Mouse (Mus musculus) hindbrain, embryonic 15.5 days (tissue): ENCODE data around the gene Xiap. TPM values are rescaled to one million over a fixed set of nuclear protein-coding genes. Genes with fewer than 3 reads are reported as not detected.
A peak's percentile ranks its signal among the peaks of the same experiment; 100 is the strongest.

ENCODE experiments used
- ATAC-seq: fragments of 200-750 bp; cut with Nextera tagmentation; 2 replicates; pipeline ENCODE4 v1.8.0; 2017; ENCODE audit warnings: low read depth, moderate number of reproducible peaks, moderate TSS enrichment; ENCODE audit not compliant: low FRiP score
- H3K27ac ChIP-seq: fragments of 300-500 bp; sonication (generic); replicated peaks from 2 replicates; pipeline ENCODE4 v1.5.1; 2015; ENCODE audit warnings: mild to moderate bottlenecking, inconsistent platforms
- H3K27me3 ChIP-seq: fragments of 300-500 bp; sonication (generic); 2 replicates; pipeline ENCODE4 v1.6.1; 2015; ENCODE audit warnings: control low read depth, inconsistent platforms
- H3K36me3 ChIP-seq: fragments of 300-500 bp; sonication (generic); 2 replicates; pipeline ENCODE4 v1.6.1; 2015; ENCODE audit warnings: control low read depth, inconsistent platforms
- H3K4me1 ChIP-seq: fragments of 300-500 bp; sonication (generic); replicated peaks from 2 replicates; pipeline ENCODE4 v1.6.1; 2015; ENCODE audit warnings: control low read depth, inconsistent platforms
- H3K4me2 ChIP-seq: fragments of 300-500 bp; sonication (generic); 2 replicates; pipeline ENCODE4 v1.6.1; 2015; ENCODE audit warnings: moderate library complexity, mild to moderate bottlenecking, inconsistent platforms
- H3K4me3 ChIP-seq: fragments of 300-500 bp; sonication (generic); 2 replicates; pipeline ENCODE4 v1.5.1; 2015; ENCODE audit warnings: mild to moderate bottlenecking, inconsistent platforms
- H3K9ac ChIP-seq: fragments of 300-500 bp; sonication (generic); 2 replicates; pipeline ENCODE4 v1.6.1; 2015; ENCODE audit warnings: inconsistent platforms
- H3K9me3 ChIP-seq: fragments of 300-500 bp; sonication (generic); 2 replicates; pipeline ENCODE4 v1.6.1; 2016; ENCODE audit warnings: control low read depth, inconsistent platforms
- WGBS: fragments of 180-500 bp; shearing (Covaris S2); methylation state at CpG from one replicate; pipeline ENCODE4 v1.1.7; 2015; 5-methylcytosine and 5-hydroxymethylcytosine counted together
- polyA plus RNA-seq: library from polyadenylated mRNA; unstranded; fragments of >200 nt; fragmentation: Nextera tagmentation; extraction: Ambion mirVana; gene quantifications from 2 replicates; pipeline ENCODE4 v1.2.1, GENCODE M21; 2015

Xiap gene
- polyA plus RNA-seq, 1 experiment from 2014 or later = 9.8 TPM

DNA sequence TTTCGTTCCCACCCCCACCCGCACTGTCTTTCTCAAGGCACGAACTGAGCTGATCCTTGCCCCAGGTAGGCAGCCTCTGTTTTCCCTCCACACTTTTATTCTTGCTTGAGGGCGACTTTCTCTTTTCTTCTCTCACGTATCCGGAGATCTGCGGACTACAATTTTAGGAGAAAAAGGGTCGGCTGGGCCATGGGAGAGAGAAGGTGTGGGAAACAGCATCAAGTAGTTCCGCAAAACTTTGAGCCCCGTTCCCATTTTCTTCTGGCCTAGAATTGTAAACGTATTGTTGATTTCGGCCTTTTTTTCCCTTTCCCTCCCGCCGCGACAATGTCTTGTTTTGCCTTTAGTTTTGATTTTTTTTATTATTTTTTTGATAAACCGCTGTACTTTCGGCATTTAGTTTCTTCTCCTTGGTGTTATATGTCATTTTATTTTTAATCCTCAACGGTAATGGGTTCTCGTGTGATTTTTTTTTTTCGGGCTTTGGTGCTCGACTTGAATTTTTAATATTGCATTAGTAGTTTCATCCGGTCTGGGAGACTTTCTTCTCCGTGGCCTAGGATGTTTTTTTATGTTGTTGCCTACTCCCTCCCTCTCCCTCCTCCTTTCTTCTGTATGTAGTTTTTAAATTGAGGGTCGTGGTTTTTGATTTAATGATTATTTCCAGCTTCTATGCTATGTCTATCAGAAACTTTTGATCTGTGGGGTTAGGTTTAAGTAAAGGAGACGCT is 91.7 kb downstream of the Xiap start:
- peaks cover 6% of the 10 kb centered on the region for H3K4me1 ChIP-seq
- H3K36me3 ChIP-seq = no peaks in the 10 kb centered on the region
- H3K4me2 ChIP-seq = peak overlapping the region; percentile 55
- ATAC-seq = no peak
- 16% methylated on average over 25 of the region's 25 CpGs for WGBS
- peak overlapping the region; percentile 53 for H3K9ac ChIP-seq
- H3K27me3 ChIP-seq = no peaks in the 10 kb centered on the region
- H3K9me3 ChIP-seq = no peaks in the 10 kb centered on the region
- peak overlapping the region; percentile 90 for H3K27ac ChIP-seq
- H3K4me3 ChIP-seq = peak overlapping the region; percentile 63

DNA sequence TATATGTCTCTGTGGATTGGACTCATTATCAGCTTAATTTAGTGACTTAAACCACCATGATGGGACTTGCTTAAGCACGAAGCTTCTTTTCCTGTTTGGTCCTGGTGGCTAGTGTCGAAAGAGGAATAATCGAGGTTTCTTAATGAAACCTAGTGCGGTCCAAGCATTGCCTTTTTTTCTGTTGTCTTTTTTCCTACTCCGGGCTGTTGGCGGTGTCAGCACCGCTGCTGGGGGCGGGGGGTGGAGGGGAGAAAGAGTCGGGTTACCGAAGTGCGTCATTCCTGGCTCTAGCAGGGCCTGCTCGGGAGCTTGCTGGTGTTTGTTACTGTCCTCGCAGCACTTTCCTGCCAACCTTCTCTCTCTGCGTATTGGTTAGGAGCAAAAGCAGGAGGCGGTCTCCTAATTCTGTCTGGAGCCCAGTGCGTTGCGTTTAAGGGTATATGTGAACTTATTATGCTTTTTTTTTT is 92.5 kb downstream of the Xiap start:
- no peaks in the 10 kb centered on the region for H3K36me3 ChIP-seq
- H3K4me2 ChIP-seq = peak overlapping the region; percentile 55
- H3K27ac ChIP-seq = peak overlapping the region; percentile 90
- ATAC-seq = peak; percentile 61
- peak overlapping the region; percentile 53 for H3K9ac ChIP-seq
- peaks cover 6% of the 10 kb centered on the region for H3K4me1 ChIP-seq
- H3K4me3 ChIP-seq = peak overlapping the region; percentile 63
- no peaks in the 10 kb centered on the region for H3K27me3 ChIP-seq
- H3K9me3 ChIP-seq = no peaks in the 10 kb centered on the region
- 9% methylated on average over 17 of the region's 17 CpGs for WGBS

DNA sequence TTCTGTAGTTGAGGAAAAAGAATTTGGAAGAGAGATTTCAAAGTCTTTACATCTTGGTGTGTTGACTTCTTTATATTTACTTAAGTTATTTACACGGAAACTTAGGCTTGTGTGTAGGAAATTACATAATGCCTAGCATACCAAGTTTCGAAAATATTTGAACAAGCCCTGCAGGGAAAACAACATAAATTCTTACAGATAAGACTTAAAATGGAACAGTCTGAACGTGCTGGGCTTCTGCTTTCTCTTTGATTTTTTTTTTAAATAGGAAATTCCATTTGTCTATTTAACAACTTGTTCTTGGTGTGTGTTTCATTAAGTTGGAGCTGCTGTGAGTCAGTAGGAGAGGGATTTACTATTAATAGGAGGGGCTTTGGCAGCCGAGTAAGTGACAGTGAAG is 93.6 kb downstream of the Xiap start:
- H3K4me2 ChIP-seq = peak overlapping the region; percentile 55
- peak overlapping the region; percentile 63; the same call in 1 of the 2 replicates for H3K4me3 ChIP-seq
- no peak overlapping the region for H3K9ac ChIP-seq
- 33% methylated on average over 4 of the region's 4 CpGs for whole genome bisulfite sequencing
- H3K9me3 ChIP-seq = no peaks in the 10 kb centered on the region
- no peaks in the 10 kb centered on the region for H3K27me3 ChIP-seq
- no peak for ATAC-seq
- H3K27ac ChIP-seq = no peak overlapping the region
- peaks cover 6% of the 10 kb centered on the region for H3K4me1 ChIP-seq
- no peaks in the 10 kb centered on the region for H3K36me3 ChIP-seq

Other genes with a start within 250 kb of the Xiap start
- 67.3 and 71.8 TPM in 2 replicates for gene Thoc2, start 139.0 kb upstream of the Xiap start, polyA plus RNA-seq
- 17.6 and 21.8 TPM in 2 replicates for gene Stag2, start 89.6 kb downstream of the Xiap start, polyA plus RNA-seq